Mouse (Mus musculus) gastrocnemius, adult 2 months (tissue): Measurements from ENCODE around the gene Trip11. TPM values are rescaled to one million over a fixed set of nuclear protein-coding genes. Genes with fewer than 3 reads are reported as not detected.

Experiments
- DNase-seq: peaks from one replicate; pipeline ENCODE4 v3.0.0; 2022
- H3K27ac ChIP-seq: fragments of 200-600 bp; 2 replicates; pipeline ENCODE4 v1.8.1; 2022; ENCODE audit warnings: mild to moderate bottlenecking
- H3K4me3 ChIP-seq: fragments of 200-600 bp; 2 replicates; pipeline ENCODE4 v1.8.1; 2022; ENCODE audit warnings: mild to moderate bottlenecking, moderate library complexity
- CTCF ChIP-seq: fragments of 200-600 bp; IDR thresholded peaks from 2 replicates; pipeline ENCODE4 v1.8.1; 2022; ENCODE audit warnings: antibody characterized with exemption, mild to moderate bottlenecking, moderate library complexity
- intact Hi-C: fragments of 180-260 bp; cut with DNase I; formaldehyde crosslinking; loops from one replicate; pipeline ENCODE4 v1.15.1; 2025
- total RNA-seq, 2 experiments: library from RNA; stranded (reverse); gene quantifications; 2 replicates each; pipeline ENCODE4 v1.2.3; 2021

Gene Trip11
- total RNA-seq, 2 experiments from 2014 or later = 25.9 to 30.8 TPM

- DNase-seq = no peak
- TF ChIP-seq CTCF = no peak
- Histone ChIP-seq H3K4me3 (no peak overlapping the region), H3K27ac (no peak overlapping the region)
- intact Hi-C loops = no loop called here
Measured at GRCm38 (mm10) chr12:101889351-101889750, 23.7 kb downstream of the Trip11 start.

DNA sequence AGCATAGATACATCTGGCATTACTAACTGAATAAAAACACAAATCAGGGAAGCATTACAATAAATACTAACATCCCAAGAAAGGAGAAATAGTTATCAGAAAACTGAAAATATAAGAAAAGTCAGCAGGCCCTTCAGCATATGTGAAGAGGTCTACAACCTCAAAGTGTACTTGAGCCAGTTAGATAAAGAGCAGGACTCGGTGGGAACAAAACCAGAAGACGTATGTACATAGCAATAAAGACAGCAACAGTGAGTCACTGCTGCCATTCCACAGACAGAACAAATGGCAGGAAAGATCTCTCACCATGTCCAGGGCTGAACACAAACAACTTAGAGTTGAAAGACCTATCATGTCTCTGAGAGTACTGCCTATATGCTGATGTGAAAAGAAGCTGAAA, 24.8 kb downstream of the Trip11 start:
- intact Hi-C loops = no loop called here
- Histone ChIP-seq H3K27ac (no peak overlapping the region), H3K4me3 (no peak overlapping the region)
- TF ChIP-seq CTCF = no peak
- DNase-seq = no peak

DNA sequence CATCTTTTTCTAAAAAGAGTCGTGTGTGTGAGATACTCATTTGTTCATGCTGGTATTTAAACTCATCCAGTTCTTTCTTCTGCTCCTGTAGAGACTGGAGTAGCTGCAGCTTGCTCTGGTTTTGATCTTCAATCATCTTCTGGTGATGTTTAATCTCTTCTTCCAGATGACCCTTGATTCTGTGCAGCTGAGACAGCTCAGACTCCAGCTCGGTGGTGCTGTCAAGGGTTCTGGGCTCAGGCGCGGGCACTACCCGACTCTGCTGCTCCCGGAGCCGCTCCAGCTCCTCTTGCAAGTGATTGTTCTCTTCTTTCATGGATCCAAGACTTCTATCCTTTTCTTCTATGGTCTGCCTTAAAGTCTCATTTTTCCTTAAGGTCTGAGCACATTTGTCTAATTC, 28.1 kb downstream of the Trip11 start:
- no peak overlapping the region for H3K4me3 ChIP-seq
- no peak for DNase-seq
- no peak overlapping the region for H3K27ac ChIP-seq
- intact Hi-C loops = no loop called here
- TF ChIP-seq CTCF = no peak

GRCm38 (mm10) chr12:101876374-101876773, 36.7 kb downstream of the Trip11 start:
- DNase-seq = no peak
- intact Hi-C loops = loop anchor here (5.0 kb wide), 1 partner anchor 754 kb away; no protein-coding TSS in a partner anchor
- Histone ChIP-seq H3K4me3 (no peak overlapping the region), H3K27ac (no peak overlapping the region)
- TF ChIP-seq CTCF = no peak

GRCm38 (mm10) chr12:101875107-101875506, 38.0 kb downstream of the Trip11 start:
- Histone ChIP-seq H3K4me3 (no peak overlapping the region), H3K27ac (no peak overlapping the region)
- no peak for DNase-seq
- TF ChIP-seq CTCF = peak; percentile 71
- intact Hi-C loops = loop anchor here (2.0 to 5.0 kb wide), 2 partner anchors 64 to 753 kb away; no protein-coding TSS in a partner anchor

- H3K27ac ChIP-seq = no peak overlapping the region
- TF ChIP-seq CTCF = no peak
- H3K4me3 ChIP-seq = no peak overlapping the region
- DNase-seq = no peak
- intact Hi-C loops = no loop called here
Measured at GRCm38 (mm10) chr12:101862286-101862964, 50.6 kb downstream of the Trip11 start.

- intact Hi-C loops = no loop called here
- Histone ChIP-seq H3K27ac (no peak overlapping the region), H3K4me3 (no peak overlapping the region)
Measured at GRCm38 (mm10) chr12:101860256-101860655, 52.8 kb downstream of the Trip11 start.

GRCm38 (mm10) chr12:101858011-101858410, 55.1 kb downstream of the Trip11 start:
- intact Hi-C loops = no loop called here
- TF ChIP-seq CTCF = no peak
- Histone ChIP-seq H3K4me3 (no peak overlapping the region), H3K27ac (no peak overlapping the region)
- DNase-seq = no peak

More at GRCm38 (mm10) chr12:101860256-101860655, 52.8 kb downstream of the Trip11 start:
- no peak for TF ChIP-seq CTCF
- no peak for DNase-seq

DNA sequence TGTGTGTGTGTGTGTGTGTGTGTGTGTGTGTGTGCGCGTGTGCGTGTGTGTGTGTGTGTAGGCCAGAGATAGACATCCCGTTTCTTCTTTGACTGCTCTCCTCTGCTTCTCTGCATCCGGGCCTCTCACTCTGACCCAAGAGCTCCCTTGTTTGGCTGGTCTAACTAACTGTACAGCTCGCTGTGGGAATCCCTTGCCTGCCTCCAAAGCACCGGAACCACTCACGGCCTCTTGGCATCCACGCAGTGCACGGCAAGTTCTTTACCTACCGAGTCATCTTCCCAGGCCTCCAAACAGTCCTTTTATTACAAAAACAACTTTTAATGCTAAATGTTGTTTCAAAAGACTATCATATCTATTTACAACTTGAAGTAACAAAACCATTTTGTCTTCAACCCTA, 58.7 kb downstream of the Trip11 start:
- TF ChIP-seq CTCF = no peak
- DNase-seq = no peak
- intact Hi-C loops = no loop called here
- Histone ChIP-seq H3K4me3 (no peak overlapping the region), H3K27ac (no peak overlapping the region)

DNA sequence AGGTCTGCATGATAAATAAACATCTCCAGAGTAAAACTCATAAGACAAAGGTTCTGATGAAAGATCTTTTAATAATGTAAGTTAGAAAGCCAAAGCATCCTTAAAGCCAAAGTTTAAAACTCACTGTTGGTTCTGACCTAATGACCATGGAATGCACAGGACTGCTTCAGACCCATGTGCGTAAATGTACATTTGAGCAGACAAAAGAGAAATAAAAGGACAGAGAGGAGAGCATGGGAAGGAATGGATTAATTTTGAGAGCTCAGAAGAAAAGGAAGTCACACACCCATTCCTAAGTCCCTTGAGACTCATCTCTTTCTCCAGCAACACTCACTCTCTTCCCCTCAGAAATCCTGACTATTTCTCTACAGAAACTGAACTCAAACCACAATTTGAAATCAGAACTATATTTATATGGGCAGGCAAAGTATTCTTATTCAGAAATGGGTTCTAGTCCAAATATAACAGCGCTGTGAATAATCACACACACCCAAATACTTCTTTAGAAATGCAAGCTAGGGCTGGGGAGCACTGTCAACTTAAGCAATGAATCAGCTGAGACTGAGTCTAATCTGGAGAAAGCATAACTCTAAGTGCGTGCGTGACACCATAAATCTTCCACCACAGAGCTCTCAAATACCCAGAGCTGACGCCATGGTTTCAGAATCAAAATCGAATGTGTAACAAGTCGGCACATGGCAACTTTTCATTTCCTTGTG, 61.1 kb downstream of the Trip11 start:
- peak overlapping the region; percentile 13; the same call in 1 of the 2 replicates for H3K4me3 ChIP-seq
- no peak for TF ChIP-seq CTCF
- no peak for DNase-seq
- intact Hi-C loops = no loop called here
- peak overlapping the region; percentile 48 for H3K27ac ChIP-seq

DNA sequence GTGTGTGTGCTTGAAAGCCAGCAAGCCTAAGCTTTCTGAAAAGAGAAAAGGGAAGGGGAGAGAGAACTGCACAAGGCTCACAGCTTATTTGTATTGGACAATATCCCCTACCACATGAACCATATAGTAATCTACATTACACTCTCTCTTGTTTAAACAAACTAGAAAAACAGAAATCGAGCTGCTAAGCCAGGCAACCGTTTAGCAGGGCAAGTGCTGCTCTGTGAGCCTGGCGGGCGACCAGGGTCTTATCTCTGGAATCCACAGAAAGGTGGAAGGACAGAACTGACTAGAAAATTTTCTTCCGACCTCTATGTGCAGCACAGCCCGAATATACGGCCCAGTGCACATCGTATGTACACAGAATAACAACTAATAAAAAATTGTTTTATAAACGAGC, 61.8 kb downstream of the Trip11 start:
- DNase-seq = peak; percentile 21
- H3K4me3 ChIP-seq = no peak overlapping the region
- intact Hi-C loops = no loop called here
- TF ChIP-seq CTCF = no peak
- peak overlapping the region; percentile 48; the same call in 1 of the 2 replicates for H3K27ac ChIP-seq

- H3K27ac ChIP-seq = no peak overlapping the region
- H3K4me3 ChIP-seq = no peak overlapping the region
- DNase-seq = no peak
- intact Hi-C loops = no loop called here
- no peak for TF ChIP-seq CTCF
Measured at GRCm38 (mm10) chr12:101836546-101837274, 76.4 kb downstream of the Trip11 start.

DNA sequence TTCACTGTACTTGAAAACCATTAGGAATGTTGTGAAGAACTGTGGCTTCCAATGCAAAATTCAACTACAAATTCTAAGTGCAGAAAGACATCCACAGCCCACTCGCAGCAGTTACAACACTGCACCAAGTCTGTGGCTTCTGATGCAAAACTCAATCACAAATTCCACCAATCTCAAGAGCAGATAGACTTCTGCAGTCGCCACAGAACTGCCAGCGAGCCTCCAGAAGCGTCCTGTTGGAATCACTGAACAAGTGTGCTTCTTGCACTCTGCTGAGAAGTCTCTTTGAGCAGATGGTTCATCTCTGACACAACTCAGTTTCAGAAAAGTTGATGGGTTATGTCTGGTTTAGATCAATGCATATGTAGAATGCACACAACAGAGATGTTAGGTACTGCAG, 78.4 kb downstream of the Trip11 start:
- intact Hi-C loops = no loop called here
- H3K27ac ChIP-seq = no peak overlapping the region
- DNase-seq = no peak
- no peak for TF ChIP-seq CTCF
- no peak overlapping the region for H3K4me3 ChIP-seq
